Mouse (Mus musculus) adrenal gland, adult 2 months (tissue): Measurements from ENCODE around the gene Wdr46. TPM values are rescaled to one million over a fixed set of nuclear protein-coding genes. Genes with fewer than 3 reads are reported as not detected.

Source experiments
- DNase-seq: peaks from one replicate; pipeline ENCODE4 v3.0.0; 2021
- polyA plus RNA-seq: library from polyadenylated mRNA; depleted of rRNA; stranded (reverse); fragments of >200 nt; gene quantifications from 2 replicates; pipeline ENCODE4 v1.2.3, GENCODE M21; 2012
- total RNA-seq, 2 experiments: library from RNA; stranded (reverse); gene quantifications; 2 replicates each; pipeline ENCODE4 v1.2.3; 2021

The Wdr46 gene
- total and polyA plus RNA-seq, 3 experiments, result 25.6 to 38.4 (median 35.4) TPM

DNA sequence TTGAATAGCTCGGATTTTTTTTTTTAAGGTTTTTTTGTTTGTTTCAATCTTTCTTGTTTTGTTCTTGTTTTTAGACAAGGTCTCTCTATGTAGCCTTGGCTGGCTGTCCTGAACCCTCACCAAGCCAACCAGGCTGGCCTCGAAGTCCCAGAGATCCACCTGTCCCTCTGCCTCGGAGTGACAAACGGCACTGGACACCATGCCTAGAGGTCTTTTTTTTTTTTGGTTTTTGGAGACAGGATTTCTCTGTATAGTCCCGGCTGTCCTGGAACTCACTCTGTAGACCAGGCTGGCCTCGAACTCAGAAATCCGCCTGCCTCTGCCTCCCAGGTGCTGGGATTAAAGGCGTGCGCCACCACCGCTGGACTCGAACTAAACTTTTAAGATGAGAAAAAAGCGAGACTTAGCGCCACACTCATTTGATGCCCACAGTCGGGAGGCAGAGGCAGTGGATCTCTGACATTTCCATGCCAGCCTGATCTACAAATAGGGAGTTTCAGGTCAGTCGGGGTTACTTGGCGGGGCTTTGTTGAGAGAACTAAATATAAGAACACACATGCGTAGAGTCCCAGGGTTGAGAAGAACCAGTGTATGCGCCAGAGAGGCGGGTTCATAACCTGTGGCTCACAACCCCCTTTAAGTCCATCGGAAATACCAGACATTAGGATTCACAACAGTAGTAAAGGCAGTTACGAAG, 12.1 kb upstream of the Wdr46 start:
- DNase-seq, result no peak

DNA sequence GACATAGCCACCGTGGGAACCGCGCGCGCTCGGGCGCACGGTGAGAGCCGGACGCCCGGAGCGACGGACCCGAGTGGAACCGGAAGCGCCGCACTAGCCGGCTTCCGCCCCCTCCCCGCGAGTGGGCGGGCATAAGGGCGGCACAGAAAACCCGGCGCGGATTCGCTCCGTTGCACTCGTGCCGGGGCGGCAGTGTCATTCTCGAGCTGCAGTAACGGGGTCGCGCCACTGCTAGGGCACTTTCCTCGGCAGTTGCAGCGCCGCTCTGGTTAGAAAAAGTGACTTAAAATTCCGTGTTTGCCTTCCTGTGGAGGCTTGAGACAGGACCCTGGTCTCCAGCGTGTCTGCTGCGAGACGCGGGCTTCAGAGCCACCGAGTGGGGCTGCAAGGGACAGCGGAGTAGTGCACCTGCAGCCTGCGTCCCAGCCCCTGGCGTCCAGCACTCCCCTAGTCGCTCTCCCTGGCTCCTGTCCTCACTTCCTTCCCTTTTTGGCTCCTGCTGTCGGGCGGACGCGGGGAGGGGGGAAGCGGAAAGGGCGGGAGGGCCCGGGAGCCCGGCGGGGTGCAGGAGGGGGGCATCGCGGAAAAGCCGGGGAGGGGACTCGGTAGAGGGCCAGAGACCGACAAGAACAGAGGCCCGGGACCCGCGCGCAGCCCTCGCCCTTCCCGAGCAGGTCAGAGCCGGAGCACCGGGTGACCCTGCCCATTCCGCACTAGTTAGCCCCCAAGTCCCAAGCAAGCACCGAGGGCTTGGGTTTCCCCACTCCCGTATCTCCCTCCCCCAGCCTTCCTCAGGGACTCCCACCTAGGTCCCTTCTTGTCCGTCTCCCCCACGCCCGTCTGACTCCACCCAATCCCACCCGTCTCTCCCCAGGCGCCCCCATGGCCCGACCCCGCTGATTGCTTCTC, 10.8 kb upstream of the Wdr46 start, which contains the start of gene Rgl2:
TSS of gene Rgl2 (plus strand) at position 173 of the 909 bp plus-strand sequence.
- peak; percentile 95 for DNase-seq

DNA sequence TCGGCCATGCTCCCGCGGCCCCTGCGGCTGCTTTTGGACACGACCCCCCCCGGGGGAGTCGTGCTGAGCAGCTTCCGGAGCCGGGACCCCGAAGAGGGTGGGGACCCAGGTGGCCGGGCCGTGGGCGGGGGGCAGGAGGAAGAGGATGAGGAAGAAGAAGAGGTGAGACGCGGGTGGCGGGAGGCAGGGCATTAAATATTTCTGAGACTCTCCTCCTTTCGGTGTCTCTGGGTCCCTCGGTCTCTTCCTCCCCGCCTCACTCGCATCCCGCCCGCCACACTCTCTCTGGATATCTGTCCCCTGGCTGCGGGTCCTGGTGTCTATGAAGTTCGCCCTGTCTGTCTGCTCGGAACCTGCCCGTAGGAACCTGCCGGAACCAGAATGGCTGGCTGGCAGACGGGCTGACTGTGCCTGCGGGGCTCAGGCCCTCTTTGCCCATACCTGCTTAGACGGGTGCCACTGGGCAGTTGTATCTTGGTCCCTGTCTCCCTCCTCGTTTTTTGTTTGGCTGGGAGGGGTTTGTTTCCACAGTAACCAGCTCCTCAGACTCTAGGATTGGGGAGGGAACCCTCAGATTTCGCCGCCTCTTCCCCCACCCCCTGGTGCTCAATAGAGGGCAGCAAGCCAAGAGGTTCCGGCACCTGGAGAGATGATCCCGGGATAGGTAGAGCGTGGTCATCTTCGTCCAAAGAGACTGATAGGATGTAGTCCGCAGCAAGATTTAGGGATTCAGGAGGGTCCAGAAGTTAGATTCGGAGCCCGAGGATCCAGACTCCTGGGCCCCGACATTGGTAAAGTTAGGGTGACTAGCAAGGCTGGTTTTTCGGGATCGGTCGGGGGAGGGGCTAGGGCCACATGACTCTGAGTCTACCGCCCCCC, 9.9 kb upstream of the Wdr46 start:
- DNase-seq, result peak; percentile 84

DNA sequence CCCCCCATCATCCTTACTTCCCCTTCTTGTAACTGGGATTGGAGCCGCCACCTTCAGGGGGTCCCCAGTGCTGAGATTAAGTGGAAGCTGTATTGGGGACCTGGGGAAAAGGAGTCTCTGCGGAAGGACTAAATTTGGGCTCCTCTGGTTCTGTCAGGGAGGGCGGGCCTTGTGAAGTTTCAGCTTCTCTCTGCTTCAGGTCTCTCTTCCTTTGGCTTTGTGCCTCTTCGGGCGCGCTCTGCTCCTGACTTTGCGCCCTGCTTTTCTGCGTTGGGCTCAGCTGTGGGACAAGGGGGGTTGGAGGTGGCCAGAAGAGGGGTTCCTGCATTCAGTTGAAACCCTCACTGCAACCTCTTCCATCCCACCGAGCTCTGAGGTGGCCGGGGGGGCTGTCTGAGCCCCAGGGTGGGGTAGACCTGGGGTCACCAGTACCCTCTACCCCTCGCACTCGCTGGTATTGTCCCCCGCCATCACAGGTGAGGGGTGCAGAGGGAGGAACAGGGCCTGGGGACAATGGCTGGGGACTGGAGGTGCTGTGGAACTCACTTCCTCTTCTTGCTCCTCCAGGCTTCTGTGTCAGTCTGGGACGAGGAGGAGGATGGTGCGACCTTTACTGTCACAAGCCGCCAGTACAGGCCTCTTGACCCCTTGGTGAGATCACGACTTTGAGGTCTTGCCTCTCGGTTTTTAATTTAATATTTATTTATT, 9.1 kb upstream of the Wdr46 start:
- DNase-seq, result no peak

GRCm38 (mm10) chr17:33931947-33932346, 8.5 kb upstream of the Wdr46 start:
- DNase-seq, result no peak

DNA sequence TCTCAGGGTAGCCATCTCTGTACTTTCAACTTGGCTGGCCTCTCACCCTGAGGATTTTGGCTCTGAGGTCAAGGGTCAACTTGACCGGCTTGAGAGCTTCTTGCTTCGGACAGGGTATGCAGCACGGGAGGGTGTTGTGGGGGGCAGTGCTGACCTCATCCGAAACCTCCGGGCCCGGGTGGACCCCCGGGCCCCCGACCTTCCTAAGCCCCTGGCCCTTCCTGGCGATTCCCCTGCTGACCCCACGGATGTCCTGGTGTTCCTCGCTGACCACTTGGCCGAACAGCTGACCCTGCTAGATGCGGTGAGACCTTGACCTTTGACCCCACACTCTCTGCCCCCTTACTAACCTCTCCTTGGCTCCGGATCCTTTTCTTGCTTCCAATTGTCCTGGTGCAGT, 8.0 kb upstream of the Wdr46 start:
- no peak for DNase-seq

DNA sequence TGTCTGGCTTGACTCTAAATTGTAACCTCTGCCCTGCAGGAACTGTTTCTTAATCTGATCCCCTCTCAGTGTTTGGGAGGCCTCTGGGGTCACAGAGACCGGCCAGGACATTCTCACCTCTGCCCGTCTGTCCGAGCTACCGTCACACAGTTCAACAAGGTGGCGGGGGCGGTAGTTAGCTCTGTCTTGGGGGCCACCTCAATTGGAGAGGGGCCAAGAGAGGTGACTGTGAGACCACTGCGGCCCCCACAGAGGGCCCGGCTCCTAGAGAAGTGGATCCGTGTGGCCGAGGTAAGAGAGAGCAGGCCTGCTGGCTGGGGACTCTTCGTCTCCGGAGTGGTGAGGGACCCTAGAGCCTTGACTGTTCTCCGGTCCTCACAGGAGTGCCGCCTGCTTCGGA, 7.5 kb upstream of the Wdr46 start:
- DNase-seq, result no peak

GRCm38 (mm10) chr17:33935422-33936055, 4.9 kb upstream of the Wdr46 start:
- DNase-seq, result no peak

DNA sequence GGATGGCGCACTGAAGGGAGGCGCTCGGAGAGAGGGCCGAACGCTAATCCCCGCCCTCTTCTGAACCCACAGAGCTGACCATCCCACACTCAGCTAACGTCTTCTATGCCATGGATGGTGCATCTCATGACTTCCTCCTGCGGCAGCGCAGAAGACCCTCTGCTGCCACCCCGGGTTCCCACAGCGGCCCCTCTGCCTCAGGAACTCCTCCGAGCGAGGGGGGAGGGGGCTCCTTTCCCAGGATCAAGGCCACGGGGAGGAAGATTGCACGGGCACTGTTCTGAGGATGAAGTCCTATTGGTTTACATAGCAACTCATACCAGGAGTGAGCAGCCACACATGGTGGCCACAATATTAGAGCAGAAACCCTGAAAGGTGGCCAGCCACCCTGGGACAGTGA, 3.5 kb upstream of the Wdr46 start:
- DNase-seq, result no peak

GRCm38 (mm10) chr17:33938783-33939182, 1.7 kb upstream of the Wdr46 start:
- no peak for DNase-seq

GRCm38 (mm10) chr17:33940981-33941380, 521 bp downstream of the Wdr46 start:
- DNase-seq, result peak; percentile 44

GRCm38 (mm10) chr17:33941381-33941780, 921 bp downstream of the Wdr46 start:
- no peak for DNase-seq

DNA sequence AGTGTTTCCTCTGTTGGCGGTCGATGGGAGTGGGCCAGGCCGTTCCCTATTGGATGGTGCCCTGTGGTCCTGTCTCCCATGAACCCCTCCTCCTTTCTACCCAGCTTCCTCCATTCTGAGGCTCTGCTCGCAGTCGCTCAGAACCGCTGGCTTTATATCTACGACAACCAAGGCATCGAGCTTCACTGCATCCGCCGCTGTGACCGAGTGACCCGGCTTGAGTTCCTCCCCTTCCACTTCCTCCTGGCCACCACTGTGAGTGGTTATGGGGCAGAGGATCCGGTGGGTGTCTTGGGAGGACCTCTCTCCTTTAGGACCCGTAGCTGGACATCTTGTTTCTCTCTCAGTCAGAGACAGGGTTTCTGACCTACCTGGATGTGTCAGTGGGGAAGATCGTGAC, 3.0 kb downstream of the Wdr46 start:
- DNase-seq, result no peak

DNA sequence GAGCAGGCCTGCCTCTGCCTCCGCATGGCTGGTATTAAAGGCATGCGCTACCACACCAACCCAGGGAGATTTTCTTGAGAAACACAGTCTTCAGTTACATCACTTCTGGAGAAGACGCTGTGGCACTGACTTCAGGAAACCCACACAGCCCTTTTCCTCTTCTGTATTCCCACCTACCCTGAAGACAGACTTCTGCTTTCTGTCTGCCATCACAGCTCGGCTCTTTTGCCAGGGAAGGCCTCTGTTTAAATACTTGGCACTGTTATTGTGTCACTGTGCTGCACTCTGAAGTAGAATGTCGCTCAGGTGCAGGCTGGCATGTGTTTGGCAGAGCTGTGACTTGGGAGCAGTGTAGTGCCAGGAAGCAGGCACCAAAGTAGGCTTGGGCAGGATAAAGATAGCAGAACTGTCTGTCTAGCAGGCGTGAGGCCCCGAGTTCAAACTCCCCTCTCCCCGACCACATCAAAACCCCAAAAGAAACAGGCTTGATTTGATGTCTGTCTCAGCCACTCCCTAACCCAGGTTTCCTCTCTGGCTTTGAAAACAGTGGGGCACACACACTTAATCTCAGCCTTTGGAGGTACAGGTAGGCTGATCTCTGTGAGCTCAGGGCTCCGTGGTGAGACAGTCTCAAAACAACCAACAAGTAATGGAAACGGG, 7.1 kb downstream of the Wdr46 start:
- DNase-seq, result no peak

- DNase-seq, result no peak
Measured at GRCm38 (mm10) chr17:33948090-33948904, 7.8 kb downstream of the Wdr46 start.

- peak; percentile 72 for DNase-seq
Measured at GRCm38 (mm10) chr17:33948905-33949537, 8.6 kb downstream of the Wdr46 start.

- DNase-seq, result no peak
Measured at GRCm38 (mm10) chr17:33950131-33950625, 9.7 kb downstream of the Wdr46 start.

DNA sequence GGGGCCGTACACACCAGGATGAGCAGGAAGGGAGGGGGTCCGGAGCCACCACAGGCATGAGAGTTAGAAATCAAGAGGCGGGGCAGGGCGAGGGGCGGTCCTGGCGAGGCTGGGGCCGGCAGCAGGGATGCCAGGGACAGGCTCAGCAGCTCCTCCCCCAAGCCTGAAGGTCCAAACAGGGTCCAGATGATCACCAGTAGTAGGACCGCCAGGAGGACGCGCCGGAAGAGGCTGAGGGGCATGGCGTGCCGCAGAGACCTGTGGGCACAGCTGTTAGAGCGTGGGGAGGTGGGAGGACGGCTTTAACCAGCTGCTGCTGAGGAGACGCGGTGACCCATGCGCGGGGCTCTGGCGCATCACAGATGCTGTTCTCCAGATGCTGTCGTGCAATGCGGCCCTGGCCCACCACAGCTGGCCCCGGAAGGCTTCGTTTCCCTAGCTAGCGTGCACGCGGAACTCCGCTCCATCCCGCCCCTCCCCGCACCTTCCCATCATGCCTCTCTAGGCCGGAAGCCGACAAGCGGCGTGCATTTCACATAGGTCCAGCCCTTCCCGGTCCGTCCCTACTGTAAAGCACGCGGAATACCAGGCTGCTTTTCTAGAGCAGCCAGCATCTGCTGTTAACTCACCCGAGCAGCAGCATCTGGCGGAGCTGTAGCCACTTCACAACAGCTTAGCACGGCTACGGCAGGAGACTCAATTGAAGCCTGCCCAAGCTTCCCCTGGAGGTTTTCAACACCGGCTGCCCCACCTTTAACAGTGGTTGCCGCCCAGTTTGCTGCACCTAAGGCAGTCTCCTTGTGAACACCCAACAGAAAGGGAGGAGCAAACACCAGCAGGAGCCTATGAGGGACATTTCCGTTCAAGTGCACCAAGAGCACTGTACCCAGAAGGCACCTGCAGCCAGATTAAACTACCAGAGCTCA, 10.8 kb downstream of the Wdr46 start, which contains the start of gene B3galt4:
TSS of gene B3galt4 (minus strand) at position 468 of the 926 bp plus-strand sequence.
- DNase-seq, result peak; percentile 88
